Mouse (Mus musculus): ENCODE results near the gene Osbpl9.

The Osbpl9 gene

GRCm38 (mm10) chr4:109207524-109207923 lies 5.5 kb upstream of the Osbpl9 start:
- DNase-seq (ENCODE audit: low spot score in 2 of 2), result no peak

- no peak for DNase-seq (ENCODE audit: low spot score in 2 of 2)
Observed at GRCm38 (mm10) chr4:109204416-109204815, 2.3 kb upstream of the Osbpl9 start.

GRCm38 (mm10) chr4:109203931-109204330 lies 1.9 kb upstream of the Osbpl9 start:
- no peak for DNase-seq (ENCODE audit: low spot score in 2 of 2)

GRCm38 (mm10) chr4:109199069-109199468 lies 3.0 kb downstream of the Osbpl9 start:
- no peak for DNase-seq (ENCODE audit: low spot score in 2 of 2)

GRCm38 (mm10) chr4:109195900-109196629 lies 6.0 kb downstream of the Osbpl9 start:
- DNase-seq (ENCODE audit: low spot score in 2 of 2), result no peak

- no peak for DNase-seq (ENCODE audit: low spot score in 2 of 2)
Observed at GRCm38 (mm10) chr4:109193886-109194285, 8.2 kb downstream of the Osbpl9 start.

GRCm38 (mm10) chr4:109191598-109191997 lies 10.5 kb downstream of the Osbpl9 start:
- DNase-seq (ENCODE audit: low spot score in 2 of 2), result no peak

- DNase-seq (ENCODE audit: low spot score in 2 of 2), result no peak
Observed at GRCm38 (mm10) chr4:109185616-109186405, 16.3 kb downstream of the Osbpl9 start.

- no peak for DNase-seq (ENCODE audit: low spot score in 2 of 2)
Observed at GRCm38 (mm10) chr4:109175677-109176076, 26.4 kb downstream of the Osbpl9 start.

- DNase-seq (ENCODE audit: low spot score in 2 of 2), result no peak
Observed at GRCm38 (mm10) chr4:109173775-109174440, 28.2 kb downstream of the Osbpl9 start.

- DNase-seq (ENCODE audit: low spot score in 2 of 2), result no peak
Observed at GRCm38 (mm10) chr4:109173369-109173768, 28.7 kb downstream of the Osbpl9 start.

- peak; percentile 80 to 81 for DNase-seq (ENCODE audit: low spot score in 2 of 2)
Observed at GRCm38 (mm10) chr4:109165521-109166173, 36.4 kb downstream of the Osbpl9 start.

GRCm38 (mm10) chr4:109156481-109157261 lies 45.4 kb downstream of the Osbpl9 start:
- DNase-seq (ENCODE audit: low spot score in 2 of 2), result peak in 1 of 2 experiments; percentile 26

- DNase-seq (ENCODE audit: low spot score in 2 of 2), result no peak
Observed at GRCm38 (mm10) chr4:109156073-109156472, 46.0 kb downstream of the Osbpl9 start.

- DNase-seq (ENCODE audit: low spot score in 2 of 2), result no peak
Observed at GRCm38 (mm10) chr4:109150214-109150613, 51.9 kb downstream of the Osbpl9 start.

- no peak for DNase-seq (ENCODE audit: low spot score in 2 of 2)
Observed at GRCm38 (mm10) chr4:109149411-109149810, 52.7 kb downstream of the Osbpl9 start.

- DNase-seq (ENCODE audit: low spot score in 2 of 2), result no peak
Observed at GRCm38 (mm10) chr4:109147278-109148038, 54.6 kb downstream of the Osbpl9 start.

GRCm38 (mm10) chr4:109143091-109143490 lies 59.0 kb downstream of the Osbpl9 start:
- DNase-seq (ENCODE audit: low spot score in 2 of 2), result no peak

GRCm38 (mm10) chr4:109138551-109138950 lies 63.5 kb downstream of the Osbpl9 start:
- DNase-seq (ENCODE audit: low spot score in 2 of 2), result no peak

- DNase-seq (ENCODE audit: low spot score in 2 of 2), result no peak
Observed at GRCm38 (mm10) chr4:109136475-109137125, 65.5 kb downstream of the Osbpl9 start.

Data from frontal cortex, postnatal 25 days (tissue).